Mouse (Mus musculus): Measurements from ENCODE around the gene Slc9a3r1. TPM values are rescaled to one million over a fixed set of nuclear protein-coding genes. Genes with fewer than 3 reads are reported as not detected.
A peak's percentile ranks its signal among the peaks of the same experiment; 100 is the strongest.

Gene Slc9a3r1
- polyA plus RNA-seq, 1 experiment = 73.8 TPM

GRCm38 (mm10) chr11:115187224-115187639 lies 24.1 kb downstream of the Slc9a3r1 start, which contains the start of gene Tmem104:
TSS of gene Tmem104 (plus strand) at chr11:115187487.
- no peak for TF ChIP-seq CTCF (IDR thresholded peaks at IDR 0.05; ENCODE audit: extremely low read depth, insufficient read depth, low read length)
- TF ChIP-seq POLR2A (IDR thresholded peaks at IDR 0.05; ENCODE audit: extremely low read depth, insufficient read depth, low read length) = peak; percentile 85
- peak within 1 kb of the TSS; percentile 38; the same call in 1 of the 2 replicates for H3K27ac ChIP-seq (ENCODE audit: insufficient read depth, low read length)

GRCm38 (mm10) chr11:115187693-115188092 lies 24.6 kb downstream of the Slc9a3r1 start, which contains the start of gene Nat9:
TSS of gene Nat9 (minus strand) at chr11:115187859.
- TF ChIP-seq POLR2A (IDR thresholded peaks at IDR 0.05; ENCODE audit: extremely low read depth, insufficient read depth, low read length) (no peak), CTCF (IDR thresholded peaks at IDR 0.05; ENCODE audit: extremely low read depth, insufficient read depth, low read length) (no peak)
- H3K4me1 ChIP-seq (ENCODE audit: control insufficient read depth, insufficient read depth, low read length) = peaks cover 3% of the 10 kb centered on the region
- H3K4me3 ChIP-seq (ENCODE audit: insufficient read depth, low read length) = peak within 1 kb of the TSS; percentile 84
- peak within 1 kb of the TSS; percentile 38; the same call in 1 of the 2 replicates for H3K27ac ChIP-seq (ENCODE audit: insufficient read depth, low read length)

More at GRCm38 (mm10) chr11:115187224-115187639, 24.1 kb downstream of the Slc9a3r1 start, which contains the start of gene Tmem104:
- H3K4me3 ChIP-seq (ENCODE audit: insufficient read depth, low read length) = peak within 1 kb of the TSS; percentile 84
- peaks cover 3% of the 10 kb centered on the region for H3K4me1 ChIP-seq (ENCODE audit: control insufficient read depth, insufficient read depth, low read length)

GRCm38 (mm10) chr11:115188539-115189231 lies 25.5 kb downstream of the Slc9a3r1 start:
- Histone ChIP-seq H3K27ac (ENCODE audit: insufficient read depth, low read length) (no peak overlapping the region), H3K4me3 (ENCODE audit: insufficient read depth, low read length) (no peak overlapping the region), H3K4me1 (ENCODE audit: control insufficient read depth, insufficient read depth, low read length) (peaks cover 3% of the 10 kb centered on the region)
- TF ChIP-seq CTCF (IDR thresholded peaks at IDR 0.05; ENCODE audit: extremely low read depth, insufficient read depth, low read length) = no peak
- TF ChIP-seq POLR2A (IDR thresholded peaks at IDR 0.05; ENCODE audit: extremely low read depth, insufficient read depth, low read length) = no peak

- TF ChIP-seq CTCF (IDR thresholded peaks at IDR 0.05; ENCODE audit: extremely low read depth, insufficient read depth, low read length) (no peak), POLR2A (IDR thresholded peaks at IDR 0.05; ENCODE audit: extremely low read depth, insufficient read depth, low read length) (no peak)
These were observed 26.2 kb downstream of the Slc9a3r1 start for GRCm38 (mm10) chr11:115189304-115189703.

GRCm38 (mm10) chr11:115192180-115192579 lies 29.0 kb downstream of the Slc9a3r1 start:
- Histone ChIP-seq H3K4me1 (ENCODE audit: control insufficient read depth, insufficient read depth, low read length) (no peaks in the 10 kb centered on the region), H3K4me3 (ENCODE audit: insufficient read depth, low read length) (no peak overlapping the region), H3K27ac (ENCODE audit: insufficient read depth, low read length) (no peak overlapping the region)
- TF ChIP-seq CTCF (IDR thresholded peaks at IDR 0.05; ENCODE audit: extremely low read depth, insufficient read depth, low read length) (no peak), POLR2A (IDR thresholded peaks at IDR 0.05; ENCODE audit: extremely low read depth, insufficient read depth, low read length) (no peak)

More at GRCm38 (mm10) chr11:115189304-115189703, 26.2 kb downstream of the Slc9a3r1 start:
- Histone ChIP-seq H3K27ac (ENCODE audit: insufficient read depth, low read length) (no peak overlapping the region; the same call in 1 of the 2 replicates), H3K4me1 (ENCODE audit: control insufficient read depth, insufficient read depth, low read length) (peaks cover 3% of the 10 kb centered on the region), H3K4me3 (ENCODE audit: insufficient read depth, low read length) (no peak overlapping the region)

- H3K4me1 ChIP-seq (ENCODE audit: control insufficient read depth, insufficient read depth, low read length) = no peaks in the 10 kb centered on the region
- no peak overlapping the region for H3K27ac ChIP-seq (ENCODE audit: insufficient read depth, low read length)
- no peak overlapping the region for H3K4me3 ChIP-seq (ENCODE audit: insufficient read depth, low read length)
- TF ChIP-seq CTCF (IDR thresholded peaks at IDR 0.05; ENCODE audit: extremely low read depth, insufficient read depth, low read length) (no peak), POLR2A (IDR thresholded peaks at IDR 0.05; ENCODE audit: extremely low read depth, insufficient read depth, low read length) (no peak)
These were observed 31.6 kb downstream of the Slc9a3r1 start for GRCm38 (mm10) chr11:115194693-115195092.

GRCm38 (mm10) chr11:115195933-115196332 lies 32.8 kb downstream of the Slc9a3r1 start:
- Histone ChIP-seq H3K4me3 (ENCODE audit: insufficient read depth, low read length) (no peak overlapping the region), H3K4me1 (ENCODE audit: control insufficient read depth, insufficient read depth, low read length) (no peaks in the 10 kb centered on the region), H3K27ac (ENCODE audit: insufficient read depth, low read length) (no peak overlapping the region)
- no peak for TF ChIP-seq POLR2A (IDR thresholded peaks at IDR 0.05; ENCODE audit: extremely low read depth, insufficient read depth, low read length)
- no peak for TF ChIP-seq CTCF (IDR thresholded peaks at IDR 0.05; ENCODE audit: extremely low read depth, insufficient read depth, low read length)

- TF ChIP-seq POLR2A (IDR thresholded peaks at IDR 0.05; ENCODE audit: extremely low read depth, insufficient read depth, low read length) = no peak
- no peaks in the 10 kb centered on the region for H3K4me1 ChIP-seq (ENCODE audit: control insufficient read depth, insufficient read depth, low read length)
- H3K4me3 ChIP-seq (ENCODE audit: insufficient read depth, low read length) = no peak overlapping the region
- no peak overlapping the region for H3K27ac ChIP-seq (ENCODE audit: insufficient read depth, low read length)
These were observed 34.4 kb downstream of the Slc9a3r1 start for GRCm38 (mm10) chr11:115197558-115197957.

- TF ChIP-seq POLR2A (IDR thresholded peaks at IDR 0.05; ENCODE audit: extremely low read depth, insufficient read depth, low read length) (no peak), CTCF (IDR thresholded peaks at IDR 0.05; ENCODE audit: extremely low read depth, insufficient read depth, low read length) (no peak)
- no peak overlapping the region for H3K27ac ChIP-seq (ENCODE audit: insufficient read depth, low read length)
- H3K4me3 ChIP-seq (ENCODE audit: insufficient read depth, low read length) = no peak overlapping the region
These were observed 35.8 kb downstream of the Slc9a3r1 start for GRCm38 (mm10) chr11:115198932-115199384.

GRCm38 (mm10) chr11:115200520-115200919 lies 37.4 kb downstream of the Slc9a3r1 start:
- no peak for TF ChIP-seq POLR2A (IDR thresholded peaks at IDR 0.05; ENCODE audit: extremely low read depth, insufficient read depth, low read length)
- TF ChIP-seq CTCF (IDR thresholded peaks at IDR 0.05; ENCODE audit: extremely low read depth, insufficient read depth, low read length) = no peak
- Histone ChIP-seq H3K27ac (ENCODE audit: insufficient read depth, low read length) (no peak overlapping the region), H3K4me3 (ENCODE audit: insufficient read depth, low read length) (no peak overlapping the region), H3K4me1 (ENCODE audit: control insufficient read depth, insufficient read depth, low read length) (no peaks in the 10 kb centered on the region)

More at GRCm38 (mm10) chr11:115198932-115199384, 35.8 kb downstream of the Slc9a3r1 start:
- H3K4me1 ChIP-seq (ENCODE audit: control insufficient read depth, insufficient read depth, low read length) = no peaks in the 10 kb centered on the region

Data from cortical plate, adult 2 months (tissue).